Mouse (Mus musculus): ENCODE measurements around the gene Mob4.

GRCm38 (mm10) chr1:55160218-55160617 lies 29.2 kb downstream of the Mob4 start:
- TF ChIP-seq CTCF (IDR thresholded peaks at IDR 0.05) (no peak), EP300 (IDR thresholded peaks at IDR 0.05; ENCODE audit: insufficient read depth, low read depth, low read length) (no peak)
